Mouse (Mus musculus) stomach, postnatal 0 days (tissue): ENCODE measurements around the gene Cad.

Experiments used
- CTCF ChIP-seq: IDR thresholded peaks from 2 replicates; pipeline ENCODE4 v1.5.1; 2016; ENCODE audit warnings: antibody characterized with exemption, low read depth, mild to moderate bottlenecking, moderate library complexity
- EP300 ChIP-seq: optimal IDR thresholded peaks from 2 replicates; pipeline ENCODE3; 2016; ENCODE audit warnings: antibody characterized with exemption

DNA sequence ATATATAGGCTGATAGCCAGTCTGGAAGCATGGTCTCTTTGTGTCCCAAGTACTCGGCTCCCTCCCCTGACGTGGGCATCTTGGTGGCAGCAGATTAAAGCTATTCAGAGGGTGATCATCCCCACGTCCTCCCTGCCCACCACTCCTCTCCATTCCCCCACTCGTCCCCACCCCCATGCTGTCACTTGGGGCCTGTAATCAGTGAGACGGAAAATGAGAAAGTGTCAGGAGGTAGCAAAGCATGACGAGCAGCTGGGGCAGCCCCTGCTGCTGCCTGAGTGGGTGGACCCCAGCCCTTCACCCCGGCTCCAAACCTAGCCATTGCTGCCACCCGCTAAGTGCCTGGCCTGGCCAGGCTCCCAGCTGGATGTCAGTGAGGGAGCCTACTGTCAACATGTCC, 29.4 kb downstream of the Cad start:
- TF ChIP-seq EP300 (no peak), CTCF (no peak)
